Mouse (Mus musculus) adrenal gland, postnatal 14 days (tissue): ENCODE measurements at regions not wholly inside any gene's neighbourhood (a gene's known extent, or its start where the extent isn't known, plus 50 kb on each side); places are given as distances from the start of the nearest gene placed in this dataset.

Experiments
- DNase-seq: peaks from one replicate; pipeline ENCODE4 v3.0.0; 2021; ENCODE audit warnings: mixed read lengths

DNA sequence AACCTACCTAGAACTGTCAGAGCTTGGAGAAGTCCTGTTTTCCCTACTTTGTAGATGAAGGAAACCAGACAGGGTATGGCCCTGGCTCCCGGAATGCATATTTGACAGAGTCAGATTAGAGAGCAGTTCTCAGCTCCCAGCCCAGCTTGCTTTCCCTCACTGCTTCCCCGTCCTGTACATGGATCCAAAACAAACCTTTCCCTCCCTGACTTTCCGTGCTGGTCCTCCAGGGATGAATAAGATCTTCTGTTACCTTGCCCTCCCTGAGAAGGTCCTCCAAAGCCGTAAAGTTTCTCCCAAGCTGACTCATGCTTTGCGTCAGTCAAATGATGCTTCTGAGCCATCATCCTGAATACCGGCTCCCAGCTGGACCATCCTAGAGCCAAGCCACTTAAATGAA is 160.2 kb upstream of the Jmjd1c start:
- DNase-seq, result no peak

DNA sequence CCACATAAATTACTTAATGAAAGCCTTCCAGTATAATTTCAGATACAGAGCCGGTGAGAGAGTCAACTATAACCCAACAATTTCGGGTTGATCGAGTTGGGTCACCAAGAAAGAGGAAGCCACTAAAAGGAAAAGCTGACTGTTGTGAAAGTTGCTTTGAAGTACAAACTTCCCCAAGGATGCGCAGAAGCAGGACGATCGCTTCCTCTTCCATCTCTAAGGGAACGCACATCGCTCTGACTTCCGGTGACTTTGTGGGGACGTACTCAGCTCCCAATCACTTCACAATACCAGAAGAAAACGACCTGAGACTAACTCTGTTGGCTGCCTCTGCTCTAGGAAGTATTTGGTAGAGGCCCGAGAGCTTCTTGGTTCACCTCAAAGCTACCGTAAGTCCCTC is 158.8 kb upstream of the Jmjd1c start:
- no peak for DNase-seq

- no peak for DNase-seq
Measured at GRCm38 (mm10) chr10:66940368-66940767, 155.6 kb upstream of the Jmjd1c start.

GRCm38 (mm10) chr10:66940922-66941321 is 155.0 kb upstream of the Jmjd1c start:
- no peak for DNase-seq

GRCm38 (mm10) chr10:66941974-66942373 is 154.0 kb upstream of the Jmjd1c start:
- peak; percentile 65 for DNase-seq

GRCm38 (mm10) chr10:66943875-66944274 is 152.1 kb upstream of the Jmjd1c start:
- peak; percentile 51 for DNase-seq

DNA sequence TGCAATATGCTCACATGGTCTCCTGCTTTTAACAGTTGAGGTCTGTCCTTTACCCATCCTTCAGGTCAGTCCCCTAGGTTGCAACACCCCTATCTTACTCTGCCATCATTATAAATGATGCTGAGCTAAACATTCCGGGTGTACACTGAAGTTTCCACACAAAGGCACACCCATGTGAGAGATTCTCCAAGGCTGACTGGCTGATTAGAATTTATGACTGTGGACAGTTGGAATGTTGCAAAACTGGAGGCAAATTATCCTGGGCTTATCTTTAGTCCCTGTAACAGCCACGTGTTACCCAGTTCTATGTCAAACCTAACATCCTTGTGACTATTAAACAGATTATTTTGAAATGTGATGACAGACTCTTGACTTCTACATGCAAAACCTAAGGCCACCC is 149.8 kb upstream of the Jmjd1c start:
- no peak for DNase-seq

- DNase-seq, result no peak
Measured at GRCm38 (mm10) chr10:66948329-66948728, 147.6 kb upstream of the Jmjd1c start.

DNA sequence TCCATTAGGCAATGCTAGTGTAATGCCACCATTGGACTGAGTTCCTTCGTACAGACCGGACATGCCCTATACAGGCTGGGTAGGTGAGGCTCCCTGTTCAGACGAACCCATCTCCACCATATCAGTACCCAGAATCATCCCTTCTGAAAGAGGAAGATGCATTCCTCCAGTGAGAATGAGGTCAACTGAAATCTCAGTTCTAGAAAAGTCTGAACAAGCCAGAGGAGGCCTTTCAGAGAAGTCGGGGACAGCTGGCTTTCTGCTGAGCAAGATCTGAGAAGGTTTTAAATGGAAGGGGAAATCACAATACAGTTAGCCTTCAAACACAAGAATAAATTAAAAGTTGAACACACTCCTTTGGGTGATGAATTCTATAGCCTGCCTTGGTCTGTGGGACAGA is 145.5 kb upstream of the Jmjd1c start:
- no peak for DNase-seq

DNA sequence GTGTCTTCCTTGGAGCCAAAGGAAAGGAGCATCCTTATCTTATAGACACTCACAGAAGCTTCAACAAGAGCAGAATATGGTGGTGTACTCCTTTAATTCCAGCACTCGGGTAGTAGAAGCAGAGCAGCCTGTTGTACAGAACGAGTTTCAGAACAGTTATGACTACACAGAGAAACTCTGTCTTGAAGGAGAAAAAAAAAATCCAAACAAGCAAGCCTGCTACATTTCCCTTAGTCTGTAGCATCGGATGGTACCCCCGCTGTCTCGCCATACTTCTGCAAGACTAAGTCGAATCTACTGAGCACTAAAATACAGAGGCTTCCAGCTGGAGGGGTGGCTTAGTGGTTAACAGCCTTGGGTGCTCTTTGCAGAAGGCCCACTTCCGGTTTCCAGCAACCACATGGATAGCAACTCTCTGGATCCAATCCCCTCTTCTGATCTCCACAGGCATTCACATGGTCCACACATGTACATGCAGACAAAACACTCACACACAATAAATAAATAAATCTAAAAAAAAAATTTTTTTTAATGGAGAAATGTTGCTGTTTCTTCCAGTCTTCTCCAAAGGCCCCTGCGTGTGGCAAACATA is 144.6 kb upstream of the Jmjd1c start:
- DNase-seq, result no peak

DNA sequence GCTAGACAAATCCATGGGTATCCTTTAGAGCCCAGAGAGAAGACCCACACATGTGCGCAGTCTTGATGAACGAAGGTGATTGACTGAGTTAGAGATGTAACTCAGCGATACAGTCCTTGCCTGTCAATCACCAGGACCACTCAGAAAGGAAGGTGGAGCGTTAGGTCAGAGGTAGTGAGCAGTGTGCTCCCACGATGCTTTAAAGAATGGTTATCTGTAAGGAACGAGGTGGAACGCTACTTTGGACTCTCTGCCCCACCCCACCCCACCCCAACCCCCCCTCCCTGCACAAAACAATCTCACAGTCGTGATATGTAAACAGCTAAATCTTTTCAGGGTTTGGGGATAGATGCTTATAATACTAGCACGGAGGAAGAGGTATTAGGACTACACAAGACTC is 144.0 kb upstream of the Jmjd1c start:
- no peak for DNase-seq

GRCm38 (mm10) chr10:66953248-66953975 is 142.5 kb upstream of the Jmjd1c start:
- peak; percentile 19 for DNase-seq

DNA sequence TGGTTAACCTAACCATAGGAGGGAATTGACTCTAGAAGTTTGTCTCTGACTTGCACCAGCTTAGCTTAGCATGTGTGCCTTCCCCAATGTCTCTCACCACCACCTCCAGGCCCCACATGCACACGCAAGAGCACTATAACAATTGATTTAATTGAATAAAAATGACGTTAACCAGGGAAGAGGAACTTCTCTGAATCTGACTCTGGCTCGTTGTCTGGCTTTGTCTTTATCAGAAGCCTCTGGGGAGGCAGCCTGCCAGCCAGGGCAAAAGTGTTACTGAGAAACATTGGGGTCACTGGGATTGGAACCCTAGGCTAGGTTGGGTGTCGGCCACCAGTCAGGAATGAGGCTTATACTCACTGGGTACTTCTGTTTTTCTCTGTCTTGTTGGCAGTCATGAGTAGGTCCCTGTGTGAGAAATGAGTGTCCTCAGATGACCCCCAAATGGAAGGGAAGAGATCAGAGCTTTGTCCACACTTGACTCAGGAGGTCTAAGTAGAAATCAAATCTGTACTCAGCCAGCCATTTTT is 141.9 kb upstream of the Jmjd1c start:
- peak; percentile 52 for DNase-seq

GRCm38 (mm10) chr10:66955430-66955829 is 140.5 kb upstream of the Jmjd1c start:
- DNase-seq, result no peak

DNA sequence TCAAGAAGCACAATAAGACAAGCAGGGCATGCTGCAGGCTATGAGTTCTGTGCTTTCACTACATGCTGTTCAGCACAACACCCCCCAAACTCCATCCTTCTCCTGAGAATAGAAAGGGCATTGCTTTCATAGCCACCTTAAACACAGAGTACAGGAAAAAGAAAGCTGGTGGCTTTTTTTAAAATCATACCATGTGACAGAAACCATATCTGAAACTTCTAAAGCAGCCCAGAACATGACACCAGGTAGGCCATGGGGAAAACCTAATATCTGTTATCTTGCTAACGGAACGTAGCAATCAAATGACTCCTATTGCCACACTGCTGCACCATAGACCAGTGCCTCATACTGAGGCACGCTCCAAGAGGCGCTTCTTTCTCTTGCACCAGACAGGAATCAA is 139.3 kb upstream of the Jmjd1c start:
- no peak for DNase-seq

DNA sequence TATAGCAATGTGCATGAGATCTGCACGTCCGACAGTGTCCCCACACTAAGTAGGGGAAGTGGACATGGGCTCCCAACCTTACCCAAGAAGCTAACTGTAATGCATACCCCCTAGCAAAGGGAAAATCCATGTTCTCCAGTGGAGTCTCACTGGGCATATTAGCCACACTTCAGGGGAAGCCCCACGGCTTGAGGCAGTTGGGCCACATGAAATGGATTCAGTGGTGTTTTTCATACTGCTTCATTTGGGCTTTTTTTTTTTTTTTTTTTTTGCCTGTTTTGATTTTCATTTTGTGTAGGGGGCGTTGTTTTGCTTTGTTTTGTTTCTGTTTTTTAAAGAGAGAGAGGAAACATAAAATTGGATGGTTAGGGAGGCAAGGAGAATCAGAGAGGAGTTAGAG is 138.6 kb upstream of the Jmjd1c start:
- no peak for DNase-seq
